Mouse (Mus musculus): ENCODE results near the gene Fibp. TPM values are rescaled to one million over a fixed set of nuclear protein-coding genes. Genes with fewer than 3 reads are reported as not detected.

Fibp gene
- polyA plus RNA-seq, 1 experiment from 2014 or later, result 103 TPM

- TF ChIP-seq CTCF (IDR thresholded peaks at IDR 0.05; ENCODE audit: low read depth) (peak; percentile 56), EP300 (optimal IDR thresholded peaks at IDR 0.05) (no peak)
- peak within 1 kb of the TSS; percentile 77 for H3K4me2 ChIP-seq (replicated peaks; ENCODE audit: low read depth)
- H3K27me3 ChIP-seq (ENCODE audit: control insufficient read depth, insufficient read depth, low read length), result no peaks in the 10 kb centered on the region
- H3K9ac ChIP-seq (ENCODE audit: low read length), result peak within 1 kb of the TSS; percentile 59
- ATAC-seq (ENCODE audit: low FRiP score, low TSS enrichment), result peak; percentile 98
- peak within 1 kb of the TSS; percentile 44 for H3K4me3 ChIP-seq (ENCODE audit: low read depth, low read length)
- 2% methylated on average over 47 of the region's 47 CpGs for WGBS
- DNase-seq (ENCODE audit: low spot score), result peak; percentile 90
- peaks cover 5% of the 10 kb centered on the region; the same call in 1 of the 2 replicates for H3K4me1 ChIP-seq (replicated peaks; ENCODE audit: control insufficient read depth, insufficient read depth)
- H3K27ac ChIP-seq (replicated peaks), result peak within 1 kb of the TSS; percentile 67; the same call in 1 of the 2 replicates
- no peaks in the 10 kb centered on the region for H3K36me3 ChIP-seq (ENCODE audit: control insufficient read depth, insufficient read depth, low read length)
- no peaks in the 10 kb centered on the region for H3K9me3 ChIP-seq (ENCODE audit: control insufficient read depth, low read length)
Observed at GRCm38 (mm10) chr19:5510031-5511026, 49.9 kb downstream of the Fibp start, which contains the start of gene Snx32. TSS of gene Snx32 (minus strand) at chr19:5510538.

- no peaks in the 10 kb centered on the region for H3K36me3 ChIP-seq (ENCODE audit: control insufficient read depth, insufficient read depth, low read length)
- H3K27ac ChIP-seq (replicated peaks), result peak overlapping the region; percentile 67; the same call in 1 of the 2 replicates
- no peak for ATAC-seq (ENCODE audit: low FRiP score, low TSS enrichment)
- TF ChIP-seq EP300 (optimal IDR thresholded peaks at IDR 0.05) (no peak), CTCF (IDR thresholded peaks at IDR 0.05; ENCODE audit: low read depth) (no peak)
- H3K4me3 ChIP-seq (ENCODE audit: low read depth, low read length), result peak overlapping the region; percentile 44
- H3K4me1 ChIP-seq (replicated peaks; ENCODE audit: control insufficient read depth, insufficient read depth), result peaks cover 5% of the 10 kb centered on the region; the same call in 1 of the 2 replicates
- H3K27me3 ChIP-seq (ENCODE audit: control insufficient read depth, insufficient read depth, low read length), result no peaks in the 10 kb centered on the region
- peak overlapping the region; percentile 59 for H3K9ac ChIP-seq (ENCODE audit: low read length)
- no peak for DNase-seq (ENCODE audit: low spot score)
- 41% methylated on average over 15 of the region's 15 CpGs for WGBS
- peak overlapping the region; percentile 77 for H3K4me2 ChIP-seq (replicated peaks; ENCODE audit: low read depth)
- H3K9me3 ChIP-seq (ENCODE audit: control insufficient read depth, low read length), result no peaks in the 10 kb centered on the region
Observed at GRCm38 (mm10) chr19:5511074-5511632, 50.7 kb downstream of the Fibp start.

- no peak for TF ChIP-seq CTCF (IDR thresholded peaks at IDR 0.05; ENCODE audit: low read depth)
- TF ChIP-seq EP300 (optimal IDR thresholded peaks at IDR 0.05), result no peak
- DNase-seq (ENCODE audit: low spot score), result no peak
Observed at GRCm38 (mm10) chr19:5512091-5513004, 51.9 kb downstream of the Fibp start.

GRCm38 (mm10) chr19:5513005-5513349, 52.6 kb downstream of the Fibp start:
- no peaks in the 10 kb centered on the region for H3K36me3 ChIP-seq (ENCODE audit: control insufficient read depth, insufficient read depth, low read length)
- no peak for ATAC-seq (ENCODE audit: low FRiP score, low TSS enrichment)
- DNase-seq (ENCODE audit: low spot score), result no peak
- no peak overlapping the region for H3K27ac ChIP-seq (replicated peaks)
- H3K4me2 ChIP-seq (replicated peaks; ENCODE audit: low read depth), result no peak overlapping the region
- WGBS, result 75% methylated on average over 3 of the region's 3 CpGs
- no peak overlapping the region for H3K9ac ChIP-seq (ENCODE audit: low read length)
- TF ChIP-seq EP300 (optimal IDR thresholded peaks at IDR 0.05) (no peak), CTCF (IDR thresholded peaks at IDR 0.05; ENCODE audit: low read depth) (no peak)
- no peak overlapping the region for H3K4me3 ChIP-seq (ENCODE audit: low read depth, low read length)
- H3K4me1 ChIP-seq (replicated peaks; ENCODE audit: control insufficient read depth, insufficient read depth), result peaks cover 5% of the 10 kb centered on the region; the same call in 1 of the 2 replicates
- no peaks in the 10 kb centered on the region for H3K9me3 ChIP-seq (ENCODE audit: control insufficient read depth, low read length)
- H3K27me3 ChIP-seq (ENCODE audit: control insufficient read depth, insufficient read depth, low read length), result no peaks in the 10 kb centered on the region

More at GRCm38 (mm10) chr19:5512091-5513004, 51.9 kb downstream of the Fibp start:
- Histone ChIP-seq H3K9me3 (ENCODE audit: control insufficient read depth, low read length) (no peaks in the 10 kb centered on the region), H3K4me2 (replicated peaks; ENCODE audit: low read depth) (peak overlapping the region; percentile 25), H3K36me3 (ENCODE audit: control insufficient read depth, insufficient read depth, low read length) (no peaks in the 10 kb centered on the region), H3K4me3 (ENCODE audit: low read depth, low read length) (no peak overlapping the region), H3K27me3 (ENCODE audit: control insufficient read depth, insufficient read depth, low read length) (no peaks in the 10 kb centered on the region), H3K27ac (replicated peaks) (no peak overlapping the region), H3K4me1 (replicated peaks; ENCODE audit: control insufficient read depth, insufficient read depth) (peaks cover 5% of the 10 kb centered on the region; the same call in 1 of the 2 replicates), H3K9ac (ENCODE audit: low read length) (no peak overlapping the region)
- WGBS, result 70% methylated on average over 12 of the region's 12 CpGs
- no peak for ATAC-seq (ENCODE audit: low FRiP score, low TSS enrichment)

Other genes with a start within 250 kb of the Fibp start
- 4.6 and 6.7 TPM in 2 replicates for gene Pacs1, start 187.5 kb upstream of the Fibp start, polyA plus RNA-seq (2015; fragmentation: Nextera tagmentation; extraction: Ambion mirVana)
- gene Sf3b2, start 165.2 kb upstream of the Fibp start, polyA plus RNA-seq (2015; fragmentation: Nextera tagmentation; extraction: Ambion mirVana), result 134 and 148 TPM in 2 replicates
- gene Gal3st3, start 162.3 kb upstream of the Fibp start, polyA plus RNA-seq (2015; fragmentation: Nextera tagmentation; extraction: Ambion mirVana), result 0.51 and 0.53 TPM in 2 replicates
- gene Catsper1, start 124.9 kb upstream of the Fibp start, polyA plus RNA-seq (2015; fragmentation: Nextera tagmentation; extraction: Ambion mirVana), result not detected in 2 replicates
- 281 and 316 TPM in 2 replicates for gene Cst6, start 111.0 kb upstream of the Fibp start, polyA plus RNA-seq (2015; fragmentation: Nextera tagmentation; extraction: Ambion mirVana)
- gene Eif1ad, start 93.9 kb upstream of the Fibp start, polyA plus RNA-seq (2015; fragmentation: Nextera tagmentation; extraction: Ambion mirVana), result 47.5 and 49.1 TPM in 2 replicates
- gene Banf1, start 93.4 kb upstream of the Fibp start, polyA plus RNA-seq (2015; fragmentation: Nextera tagmentation; extraction: Ambion mirVana), result 279 and 293 TPM in 2 replicates
- 30.9 and 34.1 TPM in 2 replicates for gene Sart1, start 71.9 kb upstream of the Fibp start, polyA plus RNA-seq (2015; fragmentation: Nextera tagmentation; extraction: Ambion mirVana)
- 0.44 TPM in 1 of 2 replicates, not detected in the other for gene Tsga10ip, start 58.1 kb upstream of the Fibp start, polyA plus RNA-seq (2015; fragmentation: Nextera tagmentation; extraction: Ambion mirVana)
- 196 and 203 TPM in 2 replicates for gene Drap1, start 35.6 kb upstream of the Fibp start, polyA plus RNA-seq (2015; fragmentation: Nextera tagmentation; extraction: Ambion mirVana)
- 36.5 and 38.6 TPM in 2 replicates for gene AI837181, start 35.5 kb upstream of the Fibp start, polyA plus RNA-seq (2015; fragmentation: Nextera tagmentation; extraction: Ambion mirVana)
- gene Fosl1, start 13.1 kb upstream of the Fibp start, polyA plus RNA-seq (2015; fragmentation: Nextera tagmentation; extraction: Ambion mirVana), result 0.16 and 0.33 TPM in 2 replicates
- gene Ccdc85b, start 2.7 kb upstream of the Fibp start, polyA plus RNA-seq (2015; fragmentation: Nextera tagmentation; extraction: Ambion mirVana), result 11.6 and 12.5 TPM in 2 replicates
- gene Ctsw, start 7.9 kb downstream of the Fibp start, polyA plus RNA-seq (2015; fragmentation: Nextera tagmentation; extraction: Ambion mirVana), result 0.29 and 0.50 TPM in 2 replicates
- 59.7 and 67.0 TPM in 2 replicates for gene Efemp2, start 13.3 kb downstream of the Fibp start, polyA plus RNA-seq (2015; fragmentation: Nextera tagmentation; extraction: Ambion mirVana)
- gene Mus81, start 27.8 kb downstream of the Fibp start, polyA plus RNA-seq (2015; fragmentation: Nextera tagmentation; extraction: Ambion mirVana), result 18.4 and 18.5 TPM in 2 replicates
- gene Cfl1, start 29.8 kb downstream of the Fibp start, polyA plus RNA-seq (2015; fragmentation: Nextera tagmentation; extraction: Ambion mirVana), result 1,281 and 1,389 TPM in 2 replicates
- not detected in 2 replicates for gene 1700020D05Rik, start 43.2 kb downstream of the Fibp start, polyA plus RNA-seq (2015; fragmentation: Nextera tagmentation; extraction: Ambion mirVana)
- gene Snx32, start 49.9 kb downstream of the Fibp start, polyA plus RNA-seq (2015; fragmentation: Nextera tagmentation; extraction: Ambion mirVana), result 2.8 and 3.8 TPM in 2 replicates
- gene Ovol1, start 100.0 kb downstream of the Fibp start, polyA plus RNA-seq (2015; fragmentation: Nextera tagmentation; extraction: Ambion mirVana), result 26.6 and 28.2 TPM in 2 replicates
- gene Ap5b1, start 107.4 kb downstream of the Fibp start, polyA plus RNA-seq (2015; fragmentation: Nextera tagmentation; extraction: Ambion mirVana), result 4.7 and 5.7 TPM in 2 replicates
- gene Rnaseh2c, start 141.3 kb downstream of the Fibp start, polyA plus RNA-seq (2015; fragmentation: Nextera tagmentation; extraction: Ambion mirVana), result 57.3 and 64.7 TPM in 2 replicates
- 31.8 and 37.9 TPM in 2 replicates for gene Kat5, start 149.6 kb downstream of the Fibp start, polyA plus RNA-seq (2015; fragmentation: Nextera tagmentation; extraction: Ambion mirVana)
- gene Rela, start 176.9 kb downstream of the Fibp start, polyA plus RNA-seq (2015; fragmentation: Nextera tagmentation; extraction: Ambion mirVana), result 28.7 and 35.2 TPM in 2 replicates
- 8.0 and 11.5 TPM in 2 replicates for gene Sipa1, start 203.1 kb downstream of the Fibp start, polyA plus RNA-seq (2015; fragmentation: Nextera tagmentation; extraction: Ambion mirVana)
- 14.0 and 16.5 TPM in 2 replicates for gene Map3k11, start 228.1 kb downstream of the Fibp start, polyA plus RNA-seq (2015; fragmentation: Nextera tagmentation; extraction: Ambion mirVana)
- 6.5 and 7.9 TPM in 2 replicates for gene Pcnx3, start 228.3 kb downstream of the Fibp start, polyA plus RNA-seq (2015; fragmentation: Nextera tagmentation; extraction: Ambion mirVana)
- 8.4 and 9.5 TPM in 2 replicates for gene Kcnk7, start 243.8 kb downstream of the Fibp start, polyA plus RNA-seq (2015; fragmentation: Nextera tagmentation; extraction: Ambion mirVana)

Data from stomach, postnatal 0 days (tissue).